Mouse (Mus musculus): Measurements from ENCODE around the gene Syn2.

Gene Syn2

GRCm38 (mm10) chr6:115244222-115244621 is 109.5 kb downstream of the Syn2 start:
- no peak for DNase-seq (ENCODE audit: inconsistent ontology term)

- DNase-seq (ENCODE audit: inconsistent ontology term): no peak
These were observed 110.9 kb downstream of the Syn2 start for GRCm38 (mm10) chr6:115245500-115246058.

GRCm38 (mm10) chr6:115251531-115251985 is 116.9 kb downstream of the Syn2 start:
- DNase-seq (ENCODE audit: inconsistent ontology term): peak; percentile 31

GRCm38 (mm10) chr6:115252099-115252873 is 117.6 kb downstream of the Syn2 start, which contains the start of gene Timp4:
Gene Timp4, minus strand, starts transcription at chr6:115252205.
- DNase-seq (ENCODE audit: inconsistent ontology term): peak; percentile 20

- DNase-seq (ENCODE audit: inconsistent ontology term): no peak
These were observed 120.5 kb downstream of the Syn2 start for GRCm38 (mm10) chr6:115255171-115255570.

GRCm38 (mm10) chr6:115260507-115260906 is 125.8 kb downstream of the Syn2 start:
- no peak for DNase-seq (ENCODE audit: inconsistent ontology term)

GRCm38 (mm10) chr6:115266791-115267190 is 132.1 kb downstream of the Syn2 start:
- no peak for DNase-seq (ENCODE audit: inconsistent ontology term)

- DNase-seq (ENCODE audit: inconsistent ontology term): peak; percentile 76
These were observed 133.2 kb downstream of the Syn2 start for GRCm38 (mm10) chr6:115267916-115268315.

- no peak for DNase-seq (ENCODE audit: inconsistent ontology term)
These were observed 134.1 kb downstream of the Syn2 start for GRCm38 (mm10) chr6:115268551-115269385.

- no peak for DNase-seq (ENCODE audit: inconsistent ontology term)
These were observed 134.9 kb downstream of the Syn2 start for GRCm38 (mm10) chr6:115269561-115269960.

- DNase-seq (ENCODE audit: inconsistent ontology term): no peak
These were observed 135.4 kb downstream of the Syn2 start for GRCm38 (mm10) chr6:115270085-115270484.

- no peak for DNase-seq (ENCODE audit: inconsistent ontology term)
These were observed 136.6 kb downstream of the Syn2 start for GRCm38 (mm10) chr6:115271326-115271725.

GRCm38 (mm10) chr6:115271866-115272271 is 137.2 kb downstream of the Syn2 start:
- peak; percentile 83 for DNase-seq (ENCODE audit: inconsistent ontology term)

GRCm38 (mm10) chr6:115273346-115273745 is 138.6 kb downstream of the Syn2 start:
- DNase-seq (ENCODE audit: inconsistent ontology term): no peak

GRCm38 (mm10) chr6:115274705-115275104 is 140.0 kb downstream of the Syn2 start:
- no peak for DNase-seq (ENCODE audit: inconsistent ontology term)

- no peak for DNase-seq (ENCODE audit: inconsistent ontology term)
These were observed 140.6 kb downstream of the Syn2 start for GRCm38 (mm10) chr6:115275116-115275815.

GRCm38 (mm10) chr6:115278086-115278485 is 143.4 kb downstream of the Syn2 start:
- no peak for DNase-seq (ENCODE audit: inconsistent ontology term)

- no peak for DNase-seq (ENCODE audit: inconsistent ontology term)
These were observed 144.9 kb downstream of the Syn2 start for GRCm38 (mm10) chr6:115279639-115280038.

GRCm38 (mm10) chr6:115284153-115284552 is 149.5 kb downstream of the Syn2 start:
- DNase-seq (ENCODE audit: inconsistent ontology term): peak; percentile 69

GRCm38 (mm10) chr6:115286441-115286840 is 151.7 kb downstream of the Syn2 start:
- DNase-seq (ENCODE audit: inconsistent ontology term): no peak

- DNase-seq (ENCODE audit: inconsistent ontology term): no peak
These were observed 153.5 kb downstream of the Syn2 start for GRCm38 (mm10) chr6:115288223-115288622.

GRCm38 (mm10) chr6:115290561-115290960 is 155.9 kb downstream of the Syn2 start:
- no peak for DNase-seq (ENCODE audit: inconsistent ontology term)

All from Muller cell, postnatal 12 days (primary cell).